In genomic region chr9:71187396-71187795, GRCm38 (mm10) we compare ENCODE assay signal across 25 mouse cellular contexts. TPM values are rescaled to one million over a fixed set of nuclear protein-coding genes. Genes with fewer than 3 reads are reported as not detected.
DNase-seq lines count a peak whose midpoint lies in the region; ATAC-seq and TF ChIP-seq lines count a peak whose summit lies in the region.
"Had no signal": no experiment of that assay in that cellular context is flagged by ENCODE, and none has a peak within 500 bp of the region (broad histone marks: within the 10 kb centered on the region; RNA-seq: fewer than 3 reads in every experiment).

No protein-coding gene starts in this region.

- no peak for DNase-seq in liver, embryonic 14.5 days (ENCODE audit: low read depth in 3 of 3, low spot score in 3 of 3)
- DNase-seq in liver, postnatal 0 days: no peak
- peak; percentile 65 for DNase-seq in MEL-GATA-1-ER (ENCODE audit: extremely low read depth, low read depth)
- DNase-seq in cerebellum, adult 9-10 months: no peak
- DNase-seq in midbrain, embryonic 10.5 days (ENCODE audit: low spot score): no peak
- DNase-seq in cerebellum, postnatal 36 days: no peak
- DNase-seq: adrenal gland, adult 8-10 months; adrenal gland, postnatal 36 days; cerebellum, adult 2 months; cerebellum, postnatal 25 days; forebrain, postnatal 0 days; gastrocnemius, adult 2 months; gastrocnemius, postnatal 36 days; heart, adult 2 months; heart, postnatal 14 days had no signal

- 0 out of 2 replicates have a peak overlapping the region, but pooled peaks have one; percentile 11 for H3K4me2 ChIP-seq in liver, embryonic 14.5 days (ENCODE audit: low read depth)
- no peak overlapping the region for H3K4me2 ChIP-seq in liver, postnatal 0 days (ENCODE audit: low read depth, low read length)
- H3K4me2 ChIP-seq: forebrain, embryonic 13.5 days; heart, embryonic 11.5 days; heart, embryonic 15.5 days; hindbrain, embryonic 15.5 days had no signal

- H3K4me1 ChIP-seq in liver, embryonic 14.5 days (replicated peaks; ENCODE audit: control insufficient read depth in 2 of 2, insufficient read depth in 2 of 2, low read length in 1 of 2): peaks cover 30 to 32% of the 10 kb centered on the region in 2 experiments
- peaks cover 25% of the 10 kb centered on the region for H3K4me1 ChIP-seq in liver, postnatal 0 days (ENCODE audit: insufficient read depth)
- peaks cover 6% of the 10 kb centered on the region; the same call in 1 of the 2 replicates for H3K4me1 ChIP-seq in midbrain, embryonic 10.5 days
- H3K4me1 ChIP-seq: embryonic facial prominence, embryonic 10.5 days; forebrain, embryonic 13.5 days had no signal

- no peak overlapping the region for H3K27ac ChIP-seq in liver, embryonic 14.5 days
- no peak overlapping the region for H3K27ac ChIP-seq in liver, postnatal 0 days (ENCODE audit: low read depth)
- H3K27ac ChIP-seq in midbrain, embryonic 10.5 days (replicated peaks): no peak overlapping the region
- H3K27ac ChIP-seq: embryonic facial prominence, embryonic 10.5 days; forebrain, embryonic 13.5 days; gastrocnemius, adult 2 months; heart, adult 2 months; heart, embryonic 15.5 days; hindbrain, embryonic 15.5 days had no signal

- H3K9me3 ChIP-seq in liver, embryonic 14.5 days (ENCODE audit: control insufficient read depth, low read length): no peaks in the 10 kb centered on the region
- no peaks in the 10 kb centered on the region for H3K9me3 ChIP-seq in liver, postnatal 0 days (ENCODE audit: low read length)
- no peaks in the 10 kb centered on the region for H3K9me3 ChIP-seq in midbrain, embryonic 10.5 days (replicated peaks)
- H3K9me3 ChIP-seq: embryonic facial prominence, embryonic 10.5 days; forebrain, embryonic 13.5 days; heart, embryonic 15.5 days; hindbrain, embryonic 15.5 days had no signal

- H3K36me3 ChIP-seq in liver, embryonic 14.5 days (replicated peaks; ENCODE audit: control insufficient read depth, insufficient read depth, low read depth): no peaks in the 10 kb centered on the region
- H3K36me3 ChIP-seq in liver, postnatal 0 days (replicated peaks; ENCODE audit: insufficient read depth, low read length): no peaks in the 10 kb centered on the region
- H3K36me3 ChIP-seq in midbrain, embryonic 10.5 days: no peaks in the 10 kb centered on the region
- H3K36me3 ChIP-seq: embryonic facial prominence, embryonic 10.5 days; heart, embryonic 15.5 days; hindbrain, embryonic 15.5 days had no signal

- no peak overlapping the region for H3K9ac ChIP-seq in liver, embryonic 14.5 days (replicated peaks)
- no peak overlapping the region for H3K9ac ChIP-seq in liver, postnatal 0 days (replicated peaks)
- H3K9ac ChIP-seq: forebrain, embryonic 13.5 days; forebrain, postnatal 0 days; heart, embryonic 15.5 days; hindbrain, embryonic 15.5 days had no signal

- 37% methylated on average over 7 of the region's 7 CpGs for WGBS in liver, embryonic 14.5 days (ENCODE audit: insufficient replicate concordance)
- WGBS in liver, postnatal 0 days (ENCODE audit: insufficient replicate concordance): 49% methylated on average over 7 of the region's 7 CpGs
- 89% methylated on average over 7 of the region's 7 CpGs for WGBS in midbrain, embryonic 10.5 days

- ATAC-seq in liver, embryonic 14.5 days (ENCODE audit: insufficient read depth): no peak
- ATAC-seq in liver, postnatal 0 days: no peak
- ATAC-seq in megakaryocyte, adult 5-6 weeks (ENCODE audit: poor library complexity, severe bottlenecking): peak; percentile 76
- ATAC-seq: CD4-positive, CD25-positive, alpha-beta regulatory T cell, adult 4 months; forebrain, embryonic 13.5 days; forebrain, postnatal 0 days; inflammation-experienced regulatory T-cells, adult 6 months; intestine, postnatal 0 days had no signal

- H3K27me3 ChIP-seq in liver, embryonic 14.5 days (ENCODE audit: control insufficient read depth, insufficient read depth, low read length): no peaks in the 10 kb centered on the region
- H3K27me3 ChIP-seq in liver, postnatal 0 days (ENCODE audit: insufficient read depth, low read length): no peaks in the 10 kb centered on the region
- H3K27me3 ChIP-seq in midbrain, embryonic 10.5 days (ENCODE audit: low read depth, poor library complexity, severe bottlenecking): no peaks in the 10 kb centered on the region
- H3K27me3 ChIP-seq: forebrain, embryonic 13.5 days; heart, embryonic 15.5 days; hindbrain, embryonic 15.5 days had no signal

- TF ChIP-seq CTCF in liver, embryonic 14.5 days (IDR thresholded peaks at IDR 0.05; ENCODE audit: low read depth): no peak
- TF ChIP-seq CTCF in liver, postnatal 0 days (IDR thresholded peaks at IDR 0.05; ENCODE audit: low read depth): no peak

- TF ChIP-seq EP300 in liver, embryonic 14.5 days (IDR thresholded peaks at IDR 0.05; ENCODE audit: low read depth): no peak
- no peak for TF ChIP-seq EP300 in liver, postnatal 0 days (IDR thresholded peaks at IDR 0.05; ENCODE audit: low read depth)

- H3K4me3 ChIP-seq in liver, embryonic 14.5 days (ENCODE audit: insufficient read depth in 1 of 2, low read depth in 2 of 2, low read length in 2 of 2): no peak overlapping the region
- H3K4me3 ChIP-seq in liver, postnatal 0 days (ENCODE audit: low read depth, low read length): no peak overlapping the region
- no peak overlapping the region for H3K4me3 ChIP-seq in midbrain, embryonic 10.5 days
- H3K4me3 ChIP-seq: embryonic facial prominence, embryonic 10.5 days; forebrain, embryonic 13.5 days; gastrocnemius, adult 2 months; heart, adult 2 months; heart, embryonic 15.5 days; hindbrain, embryonic 15.5 days had no signal

RNA-seq across cellular contexts. Expression of gene Aqp9, which starts 18.9 kb away (rescaled TPM):
- 3.5 and 4.1 TPM in 2 replicates for polyA plus RNA-seq in liver, embryonic 14.5 days (2012; rRNA removed)
- 8.6 and 9.0 TPM in 2 replicates for polyA plus RNA-seq in liver, embryonic 14.5 days (2014; fragmentation: Nextera tagmentation; extraction: Ambion mirVana)
- polyA plus RNA-seq in liver, postnatal 0 days (2015; fragmentation: Nextera tagmentation; extraction: Ambion mirVana): 70.9 and 75.4 TPM in 2 replicates
- 12.4 and 15.5 TPM in 2 replicates for total RNA-seq in megakaryocyte, adult 5-6 weeks (2015)
- total RNA-seq in megakaryocyte, adult 5-6 weeks (2017): 13.0 and 16.7 TPM in 2 replicates
- polyA plus RNA-seq in midbrain, embryonic 10.5 days (2016; fragmentation: Nextera tagmentation; extraction: Ambion mirVana): 0.05 and 0.14 TPM in 2 replicates
- total RNA-seq: gastrocnemius, adult 2 months had no signal
- polyA plus RNA-seq: embryonic facial prominence, embryonic 10.5 days; hindbrain, embryonic 11.5 days; inflammation-experienced regulatory T-cells, adult 6 months had no signal

RNA-seq across cellular contexts. Expression of gene Aldh1a2, which starts 28.2 kb away (rescaled TPM):
- polyA plus RNA-seq in liver, embryonic 14.5 days (2012; rRNA removed): 0.47 and 0.58 TPM in 2 replicates
- 0.79 and 1.3 TPM in 2 replicates for polyA plus RNA-seq in liver, embryonic 14.5 days (2014; fragmentation: Nextera tagmentation; extraction: Ambion mirVana)
- polyA plus RNA-seq in liver, postnatal 0 days (2015; fragmentation: Nextera tagmentation; extraction: Ambion mirVana): 0.51 and 0.63 TPM in 2 replicates
- 0.11 TPM in 1 of 2 replicates, not detected in the other for total RNA-seq in megakaryocyte, adult 5-6 weeks (2015)
- total RNA-seq in megakaryocyte, adult 5-6 weeks (2017): 0.08 and 0.11 TPM in 2 replicates
- 0.57 and 0.81 TPM in 2 replicates for polyA plus RNA-seq in midbrain, embryonic 10.5 days (2016; fragmentation: Nextera tagmentation; extraction: Ambion mirVana)
- polyA plus RNA-seq: CD4-positive, CD25-positive, alpha-beta regulatory T cell, adult 4 months had no signal
